Mouse (Mus musculus) forelimb bud, embryonic 11.5 days (tissue): ENCODE measurements at regions not wholly inside any gene's neighbourhood (a gene's known extent, or its start where the extent isn't known, plus 50 kb on each side); places are given as distances from the start of the nearest gene placed in this dataset.

ENCODE experiments used
- DNase-seq: peaks from one replicate; pipeline ENCODE4 v3.0.0-alpha.2; 2012; ENCODE audit warnings: low read depth, low spot score

GRCm38 (mm10) chr4:31493087-31493511, 470.8 kb upstream of the Map3k7 start:
- DNase-seq = no peak

GRCm38 (mm10) chr4:31499888-31500287, 464.0 kb upstream of the Map3k7 start:
- DNase-seq = no peak

GRCm38 (mm10) chr4:31500432-31500831, 463.5 kb upstream of the Map3k7 start:
- DNase-seq = no peak

GRCm38 (mm10) chr4:31525638-31526207, 438.2 kb upstream of the Map3k7 start:
- no peak for DNase-seq

- no peak for DNase-seq
These were observed 427.1 kb upstream of the Map3k7 start for GRCm38 (mm10) chr4:31536811-31537210.

GRCm38 (mm10) chr4:31553780-31554394, 410.0 kb upstream of the Map3k7 start:
- no peak for DNase-seq

- no peak for DNase-seq
These were observed 408.8 kb upstream of the Map3k7 start for GRCm38 (mm10) chr4:31555077-31555476.

- DNase-seq = no peak
These were observed 406.6 kb upstream of the Map3k7 start for GRCm38 (mm10) chr4:31557261-31557660.

GRCm38 (mm10) chr4:31560305-31560704, 403.6 kb upstream of the Map3k7 start:
- no peak for DNase-seq

- no peak for DNase-seq
These were observed 402.7 kb upstream of the Map3k7 start for GRCm38 (mm10) chr4:31561183-31561582.

- peak; percentile 56 for DNase-seq
These were observed 402.1 kb upstream of the Map3k7 start for GRCm38 (mm10) chr4:31561823-31562222.

- no peak for DNase-seq
These were observed 397.7 kb upstream of the Map3k7 start for GRCm38 (mm10) chr4:31566158-31566557.

GRCm38 (mm10) chr4:31566834-31567233, 397.1 kb upstream of the Map3k7 start:
- no peak for DNase-seq

- DNase-seq = no peak
These were observed 394.2 kb upstream of the Map3k7 start for GRCm38 (mm10) chr4:31569687-31570086.

GRCm38 (mm10) chr4:31576982-31577579, 386.8 kb upstream of the Map3k7 start:
- no peak for DNase-seq

GRCm38 (mm10) chr4:31583495-31583894, 380.4 kb upstream of the Map3k7 start:
- DNase-seq = no peak

GRCm38 (mm10) chr4:31584171-31584570, 379.7 kb upstream of the Map3k7 start:
- DNase-seq = no peak

GRCm38 (mm10) chr4:31594089-31594488, 369.8 kb upstream of the Map3k7 start:
- no peak for DNase-seq

- DNase-seq = no peak
These were observed 362.4 kb upstream of the Map3k7 start for GRCm38 (mm10) chr4:31601536-31601935.

GRCm38 (mm10) chr4:31603776-31604175, 360.1 kb upstream of the Map3k7 start:
- DNase-seq = no peak

- DNase-seq = no peak
These were observed 355.1 kb upstream of the Map3k7 start for GRCm38 (mm10) chr4:31608811-31609210.

GRCm38 (mm10) chr4:31609559-31609958, 354.3 kb upstream of the Map3k7 start:
- DNase-seq = no peak

GRCm38 (mm10) chr4:31612147-31612824, 351.6 kb upstream of the Map3k7 start:
- DNase-seq = peak; percentile 38
